Mouse (Mus musculus) erythroid progenitor cell, adult 5-6 weeks (primary cell): ENCODE results near the gene Hepacam2. TPM values are rescaled to one million over a fixed set of nuclear protein-coding genes. Genes with fewer than 3 reads are reported as not detected.
A peak's percentile ranks its signal among the peaks of the same experiment; 100 is the strongest.
"Not testable (repeated sequence)": the region's sequence is repeated elsewhere in the genome, so short reads cannot be mapped to it uniquely, and the experiment has no call there.

ENCODE experiments used
- ATAC-seq: replicated peaks from 2 replicates; pipeline ENCODE4 v1.8.0; 2016; ENCODE audit warnings: moderate number of reproducible peaks, mild to moderate bottlenecking, moderate TSS enrichment, inconsistent platforms; ENCODE audit not compliant: poor library complexity, low FRiP score, severe bottlenecking
- total RNA-seq, 2 experiments: library from RNA; stranded (forward) in 1 of 2; stranded (reverse) in 1 of 2; fragments of 150-400 nt in 1 of 2; fragments of 186-747, 209-891 nt in 1 of 2; gene quantifications; 2 replicates each; pipeline versions ENCODE4 v1.2.3 to v1.2.4; 2015 to 2017; ENCODE audit warnings: low replicate concordance in 2 of 2

Hepacam2 gene
- total RNA-seq, 2 experiments from 2014 or later, result not detected

- ATAC-seq, result no peak
Observed at GRCm38 (mm10) chr6:3470706-3471105, 27.4 kb downstream of the Hepacam2 start.

- no peak for ATAC-seq
Observed at GRCm38 (mm10) chr6:3468627-3469026, 29.5 kb downstream of the Hepacam2 start.

GRCm38 (mm10) chr6:3463594-3463993 is 34.5 kb downstream of the Hepacam2 start:
- no peak for ATAC-seq

GRCm38 (mm10) chr6:3463026-3463425 is 35.1 kb downstream of the Hepacam2 start:
- ATAC-seq, result no peak

GRCm38 (mm10) chr6:3455944-3456536 is 42.1 kb downstream of the Hepacam2 start:
- ATAC-seq, result no peak

- ATAC-seq, result no peak
Observed at GRCm38 (mm10) chr6:3454421-3454820, 43.7 kb downstream of the Hepacam2 start.

GRCm38 (mm10) chr6:3447404-3447803 is 50.7 kb downstream of the Hepacam2 start:
- ATAC-seq, result peak; percentile 78

GRCm38 (mm10) chr6:3443905-3444304 is 54.2 kb downstream of the Hepacam2 start:
- ATAC-seq, result no peak

GRCm38 (mm10) chr6:3436087-3436486 is 62.0 kb downstream of the Hepacam2 start:
- ATAC-seq, result no peak

GRCm38 (mm10) chr6:3430976-3431375 is 67.1 kb downstream of the Hepacam2 start:
- not testable (repeated sequence) for ATAC-seq

GRCm38 (mm10) chr6:3427047-3427446 is 71.1 kb downstream of the Hepacam2 start:
- ATAC-seq, result no peak

- not testable (repeated sequence) for ATAC-seq
Observed at GRCm38 (mm10) chr6:3425333-3425732, 72.8 kb downstream of the Hepacam2 start.

GRCm38 (mm10) chr6:3424613-3425277 is 73.4 kb downstream of the Hepacam2 start:
- peak; percentile 73 for ATAC-seq

Other genes starting within 250 kb of the Hepacam2 start
- gene Samd9l, start 98.7 kb downstream of the Hepacam2 start, total RNA-seq (2015; ENCODE audit: low replicate concordance), result 24.9 and 26.4 TPM in 2 replicates
- 15.9 and 25.3 TPM in 2 replicates for gene Samd9l, start 98.7 kb downstream of the Hepacam2 start, total RNA-seq (2017; ENCODE audit: low replicate concordance)
- 13.0 and 14.1 TPM in 2 replicates for gene Vps50, start 84 bp upstream of the Hepacam2 start, total RNA-seq (2015; ENCODE audit: low replicate concordance)
- gene Vps50, start 84 bp upstream of the Hepacam2 start, total RNA-seq (2017; ENCODE audit: low replicate concordance), result 10.8 and 20.7 TPM in 2 replicates